In the genomic region with DNA sequence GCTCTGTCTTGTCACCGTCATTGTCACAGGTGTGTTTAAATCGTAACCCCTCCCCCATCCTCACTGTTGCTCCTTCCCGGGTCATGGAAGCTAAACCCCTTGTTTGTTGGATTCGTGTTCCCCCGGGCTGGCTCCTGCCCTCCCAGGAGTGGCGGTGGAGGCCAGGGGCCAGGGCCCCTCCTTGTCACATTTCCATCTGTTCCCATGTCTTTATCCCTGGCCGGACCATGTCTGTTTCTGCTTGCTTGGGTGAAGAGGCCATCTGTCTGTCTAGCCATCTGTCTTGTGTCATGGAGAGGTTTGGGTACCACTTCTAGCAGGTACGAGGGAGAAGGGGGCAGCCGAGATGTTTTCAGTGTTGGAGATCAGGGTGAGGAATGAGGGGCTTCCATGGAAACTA, we compare ENCODE assay signal across 19 mouse cellular contexts. TPM values are rescaled to one million over a fixed set of nuclear protein-coding genes. Genes with fewer than 3 reads are reported as not detected.
DNase-seq lines count a peak whose midpoint lies in the region; TF ChIP-seq lines count a peak whose summit lies in the region.
"Had no signal": no experiment of that assay in that cellular context is flagged by ENCODE, and none has a peak within 500 bp of the region (broad histone marks: within the 10 kb centered on the region; RNA-seq: fewer than 3 reads in every experiment).

No protein-coding gene starts in this region.

- H3K9me3 ChIP-seq in heart, embryonic 10.5 days = no peaks in the 10 kb centered on the region
- H3K9me3 ChIP-seq: embryonic facial prominence, embryonic 10.5 days; heart, embryonic 13.5 days; liver, embryonic 12.5 days had no signal

- peaks cover 45% of the 10 kb centered on the region for H3K4me1 ChIP-seq in heart, embryonic 10.5 days
- H3K4me1 ChIP-seq in heart, adult 2 months (ENCODE audit: control insufficient read depth, insufficient read depth, low read length) = no peaks in the 10 kb centered on the region
- H3K4me1 ChIP-seq: liver, embryonic 12.5 days had no signal

- 51% methylated on average over 9 of the region's 9 CpGs for WGBS in heart, embryonic 10.5 days
- 57% methylated on average over 9 of the region's 9 CpGs for WGBS in heart, adult 2 months

- no peaks in the 10 kb centered on the region for H3K36me3 ChIP-seq in heart, embryonic 10.5 days
- H3K36me3 ChIP-seq in heart, adult 2 months (ENCODE audit: control insufficient read depth, insufficient read depth, low read length) = no peaks in the 10 kb centered on the region
- H3K36me3 ChIP-seq: embryonic facial prominence, embryonic 10.5 days; heart, embryonic 13.5 days; liver, embryonic 12.5 days had no signal

- H3K27me3 ChIP-seq in heart, embryonic 10.5 days (ENCODE audit: insufficient read depth, poor library complexity, severe bottlenecking) = peaks cover 95% of the 10 kb centered on the region
- H3K27me3 ChIP-seq in heart, adult 2 months (ENCODE audit: control insufficient read depth, insufficient read depth, low read length) = no peaks in the 10 kb centered on the region

- no peak overlapping the region for H3K9ac ChIP-seq in heart, adult 2 months (ENCODE audit: low read depth, low read length)
- H3K9ac ChIP-seq: liver, embryonic 12.5 days had no signal

- TF ChIP-seq POLR2A in heart, adult 2 months (IDR thresholded peaks at IDR 0.05; ENCODE audit: insufficient read depth, low read depth, low read length) = no peak

- TF ChIP-seq CTCF in heart, adult 2 months (IDR thresholded peaks at IDR 0.05) = no peak

- no peak for TF ChIP-seq EP300 in heart, adult 2 months (IDR thresholded peaks at IDR 0.05; ENCODE audit: insufficient read depth, low read depth, low read length)

- H3K27ac ChIP-seq in heart, embryonic 10.5 days = peak overlapping the region; percentile 19; the same call in 1 of the 2 replicates
- no peak overlapping the region for H3K27ac ChIP-seq in heart, adult 2 months
- H3K27ac ChIP-seq: liver, embryonic 12.5 days; stomach, postnatal 0 days had no signal

- H3K79me2 ChIP-seq in heart, adult 2 months (replicated peaks; ENCODE audit: control insufficient read depth, insufficient read depth, low read length) = no peaks in the 10 kb centered on the region

- DNase-seq in cerebellum, postnatal 14 days = peak; percentile 67 to 79
- no peak for DNase-seq in cerebellum, adult 18-20 months
- DNase-seq in heart, embryonic 10.5 days (ENCODE audit: low spot score) = no peak
- no peak for DNase-seq in heart, adult 2 months
- peak; percentile 69 for DNase-seq in left cerebral cortex, postnatal 4 days
- DNase-seq in left cerebral cortex, postnatal 14 days (ENCODE audit: low spot score in 2 of 2) = no peak
- peak; percentile 58 for DNase-seq in retina, postnatal 1 day
- DNase-seq in retina, embryonic 14.5 days (ENCODE audit: low spot score) = no peak
- DNase-seq: thymus, adult 2 months; thymus, postnatal 4 days had no signal

- H3K4me3 ChIP-seq in heart, embryonic 10.5 days = no peak overlapping the region
- no peak overlapping the region for H3K4me3 ChIP-seq in heart, adult 2 months
- H3K4me3 ChIP-seq: embryonic facial prominence, embryonic 10.5 days; heart, embryonic 13.5 days; liver, embryonic 12.5 days; myocyte had no signal

- intact Hi-C loops in heart, adult 2 months (cut with DNase I) = loop anchor here (10.0 kb wide), 1 partner anchor 297 kb away; no protein-coding TSS in a partner anchor
- intact Hi-C loops in left cerebral cortex, postnatal 4 days (cut with DNase I) = no loop called here
- intact Hi-C loops in left cerebral cortex, postnatal 14 days (cut with DNase I) = no loop called here

RNA-seq across cellular contexts. Expression of a gene that starts 20.1 kb away (rescaled TPM):
- 60.5 and 66.1 TPM in 2 replicates for polyA plus RNA-seq in heart, embryonic 10.5 days (2016; fragmentation: Nextera tagmentation; extraction: Ambion mirVana)
- total RNA-seq in heart, adult 2 months (2021) = 10 to 100 TPM; 31.4 to 38.0 TPM
- 59.3 and 63.7 TPM in 2 replicates for polyA plus RNA-seq in heart, adult 2 months (2012; rRNA removed)
- 10 to 100 TPM; 33.8 to 36.1 TPM for total RNA-seq in left cerebral cortex, postnatal 4 days (2021)
- total RNA-seq in left cerebral cortex, postnatal 14 days (2021) = 10 to 100 TPM; 47.6 to 49.2 TPM

RNA-seq across cellular contexts. Expression of a gene that starts 34.6 kb away (rescaled TPM):
- polyA plus RNA-seq in heart, embryonic 10.5 days (2016; fragmentation: Nextera tagmentation; extraction: Ambion mirVana) = 11.0 and 11.7 TPM in 2 replicates
- 1 to 10 TPM; 5.0 to 5.5 TPM for total RNA-seq in heart, adult 2 months (2021)
- 7.2 and 8.4 TPM in 2 replicates for polyA plus RNA-seq in heart, adult 2 months (2012; rRNA removed)
- total RNA-seq in left cerebral cortex, postnatal 4 days (2021) = 10 to 100 TPM; 19.5 to 24.1 TPM
- total RNA-seq in left cerebral cortex, postnatal 14 days (2021) = 10 to 100 TPM; 12.2 to 17.8 TPM

RNA-seq across cellular contexts. Expression of a gene that starts 56.9 kb away (rescaled TPM):
- 0.12 and 0.43 TPM in 2 replicates for polyA plus RNA-seq in heart, embryonic 10.5 days (2016; fragmentation: Nextera tagmentation; extraction: Ambion mirVana)
- total RNA-seq in heart, adult 2 months (2021) = not detected
- polyA plus RNA-seq in heart, adult 2 months (2012; rRNA removed) = 0.23 and 0.27 TPM in 2 replicates
- 1 to 10 TPM; 1.9 to 3.6 TPM for total RNA-seq in left cerebral cortex, postnatal 4 days (2021)
- 1 to 10 TPM; 5.8 to 6.3 TPM for total RNA-seq in left cerebral cortex, postnatal 14 days (2021)
- total RNA-seq: gastrocnemius, postnatal 14 days; heart, postnatal 36 days had no signal
- polyA plus RNA-seq: kidney, embryonic 14.5 days; limb, embryonic 11.5 days; liver, embryonic 12.5 days; myocyte had no signal

Comparison
In these comparisons a context has a peak if more than half of its experiments do, and no peak if none do; other contexts are left out.
1. DNase-seq: peak in cerebellum, postnatal 14 days (2 of 2), left cerebral cortex, postnatal 4 days (single experiment) and retina, postnatal 1 day (single experiment); none in cerebellum, adult 18-20 months (0 of 2), heart, embryonic 10.5 days (single experiment), heart, adult 2 months (0 of 2), left cerebral cortex, postnatal 14 days (0 of 2) and retina, embryonic 14.5 days (single experiment).